Mouse (Mus musculus): ENCODE data around the gene Myo16.

Myo16 gene

DNA sequence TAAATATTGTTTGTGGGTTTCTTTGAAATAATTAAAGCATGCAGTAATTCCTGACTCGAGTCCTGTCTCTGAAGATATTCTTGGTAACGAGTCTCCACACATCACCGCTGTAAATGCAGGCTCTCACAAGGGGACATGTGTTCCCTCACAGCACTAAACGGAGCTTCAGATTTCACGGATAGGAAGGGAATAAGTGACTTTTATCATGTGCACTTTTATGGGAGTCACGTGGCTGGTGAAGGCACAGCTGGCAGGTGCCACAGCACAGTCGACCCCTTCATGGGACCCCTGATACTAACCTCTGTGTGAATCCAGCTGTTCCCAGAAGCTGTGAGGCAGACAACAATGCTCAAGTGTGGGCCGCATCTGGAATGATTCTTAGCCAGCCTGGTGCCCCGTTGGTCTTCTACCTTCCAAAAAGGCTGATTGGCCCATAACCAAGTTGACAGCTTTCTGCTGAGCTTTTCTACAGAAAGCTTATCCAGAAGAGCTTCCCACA is 304.5 kb downstream of the Myo16 start:
- in situ Hi-C loops (cut with MboI; ENCODE audit: low sequenced_read_pairs): no loop called here

GRCm38 (mm10) chr8:10462271-10462670 is 308.6 kb downstream of the Myo16 start:
- in situ Hi-C loops (cut with MboI; ENCODE audit: low sequenced_read_pairs): no loop called here

DNA sequence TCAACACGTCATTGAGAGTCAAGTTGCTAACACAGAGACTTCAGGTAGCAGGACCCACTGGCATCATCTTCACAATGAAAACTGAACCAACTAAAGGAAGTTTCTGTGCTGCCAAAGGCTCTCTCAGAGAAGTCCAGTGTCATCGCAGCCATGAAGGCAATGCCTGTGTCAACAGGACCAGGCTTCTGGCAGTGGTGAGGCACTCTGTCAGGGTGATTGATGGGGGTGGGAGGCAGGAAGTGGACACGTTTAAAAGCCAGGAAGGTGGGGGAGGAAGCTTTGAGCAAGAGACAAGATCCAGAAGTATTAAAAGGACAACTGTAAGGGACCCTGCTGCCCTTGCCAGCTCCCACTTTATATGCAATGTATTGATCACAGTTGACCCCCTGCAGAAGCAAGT is 314.8 kb downstream of the Myo16 start:
- in situ Hi-C loops (cut with MboI; ENCODE audit: low sequenced_read_pairs): no loop called here

GRCm38 (mm10) chr8:10469658-10470057 is 315.9 kb downstream of the Myo16 start:
- in situ Hi-C loops (cut with MboI; ENCODE audit: low sequenced_read_pairs): no loop called here

GRCm38 (mm10) chr8:10470280-10470679 is 316.6 kb downstream of the Myo16 start:
- in situ Hi-C loops (cut with MboI; ENCODE audit: low sequenced_read_pairs): no loop called here

DNA sequence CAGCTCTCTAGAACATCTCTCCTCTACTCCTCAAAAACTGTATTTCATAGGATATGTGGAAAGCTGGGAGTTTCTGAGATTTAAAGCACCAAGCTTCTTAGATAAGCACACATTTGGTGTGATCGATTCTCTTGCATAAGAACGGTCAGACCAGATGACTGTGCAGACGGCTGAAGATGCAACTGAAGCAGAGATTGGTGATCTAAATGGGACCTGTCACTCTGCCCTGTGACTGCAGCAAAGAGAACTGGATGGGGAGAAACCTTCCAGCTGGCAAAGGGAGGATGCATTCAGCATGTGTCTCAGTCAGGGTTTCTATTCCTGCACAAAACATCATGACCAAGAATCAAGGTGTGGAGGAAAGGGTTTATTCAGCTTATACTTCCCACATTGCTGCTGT is 318.7 kb downstream of the Myo16 start:
- in situ Hi-C loops (cut with MboI; ENCODE audit: low sequenced_read_pairs): no loop called here

GRCm38 (mm10) chr8:10474446-10474845 is 320.7 kb downstream of the Myo16 start:
- in situ Hi-C loops (cut with MboI; ENCODE audit: low sequenced_read_pairs): no loop called here

GRCm38 (mm10) chr8:10479059-10479458 is 325.3 kb downstream of the Myo16 start:
- in situ Hi-C loops (cut with MboI; ENCODE audit: low sequenced_read_pairs): no loop called here

DNA sequence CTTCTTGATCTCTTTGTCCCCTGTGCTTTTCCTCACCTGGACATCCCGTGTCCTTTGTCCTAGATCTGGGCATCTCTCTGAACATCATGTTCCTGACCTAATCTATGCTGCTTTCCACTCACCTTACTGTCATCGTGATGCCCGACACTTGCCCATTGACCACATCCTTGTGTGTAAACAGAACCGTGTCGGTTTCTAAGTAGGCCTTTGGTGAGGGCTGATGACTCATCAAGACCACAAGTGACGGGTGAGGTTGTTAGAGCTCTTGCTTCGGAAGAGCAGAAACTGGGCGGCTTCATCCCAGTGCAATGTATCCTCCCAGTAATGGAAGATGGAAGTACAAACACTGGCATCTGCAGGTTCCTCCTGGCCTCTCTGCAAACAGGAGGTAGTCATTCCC is 327.1 kb downstream of the Myo16 start:
- in situ Hi-C loops (cut with MboI; ENCODE audit: low sequenced_read_pairs): no loop called here

GRCm38 (mm10) chr8:10482064-10482463 is 328.4 kb downstream of the Myo16 start:
- in situ Hi-C loops (cut with MboI; ENCODE audit: low sequenced_read_pairs): no loop called here

DNA sequence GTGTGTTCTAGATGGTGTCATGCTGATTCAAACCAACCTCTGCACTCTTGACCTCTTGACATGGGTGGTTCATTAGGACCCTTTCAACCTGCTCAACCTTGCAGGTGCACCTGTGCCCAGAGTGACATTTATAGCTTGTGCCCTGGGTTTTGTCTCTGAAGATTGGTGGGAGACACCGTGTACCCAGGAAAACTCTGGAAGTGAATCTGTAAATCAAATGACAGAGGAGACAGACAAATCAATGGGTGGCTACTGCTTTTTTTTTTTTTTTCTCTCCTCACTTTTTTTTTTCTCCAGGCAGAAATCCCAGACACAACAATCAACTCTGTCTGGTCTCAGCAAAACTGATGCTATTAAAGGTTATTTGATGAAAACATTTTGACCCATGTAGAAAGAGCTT is 329.2 kb downstream of the Myo16 start:
- in situ Hi-C loops (cut with MboI; ENCODE audit: low sequenced_read_pairs): no loop called here

- in situ Hi-C loops (cut with MboI; ENCODE audit: low sequenced_read_pairs): no loop called here
Measured at GRCm38 (mm10) chr8:10483841-10484240, 330.1 kb downstream of the Myo16 start.

DNA sequence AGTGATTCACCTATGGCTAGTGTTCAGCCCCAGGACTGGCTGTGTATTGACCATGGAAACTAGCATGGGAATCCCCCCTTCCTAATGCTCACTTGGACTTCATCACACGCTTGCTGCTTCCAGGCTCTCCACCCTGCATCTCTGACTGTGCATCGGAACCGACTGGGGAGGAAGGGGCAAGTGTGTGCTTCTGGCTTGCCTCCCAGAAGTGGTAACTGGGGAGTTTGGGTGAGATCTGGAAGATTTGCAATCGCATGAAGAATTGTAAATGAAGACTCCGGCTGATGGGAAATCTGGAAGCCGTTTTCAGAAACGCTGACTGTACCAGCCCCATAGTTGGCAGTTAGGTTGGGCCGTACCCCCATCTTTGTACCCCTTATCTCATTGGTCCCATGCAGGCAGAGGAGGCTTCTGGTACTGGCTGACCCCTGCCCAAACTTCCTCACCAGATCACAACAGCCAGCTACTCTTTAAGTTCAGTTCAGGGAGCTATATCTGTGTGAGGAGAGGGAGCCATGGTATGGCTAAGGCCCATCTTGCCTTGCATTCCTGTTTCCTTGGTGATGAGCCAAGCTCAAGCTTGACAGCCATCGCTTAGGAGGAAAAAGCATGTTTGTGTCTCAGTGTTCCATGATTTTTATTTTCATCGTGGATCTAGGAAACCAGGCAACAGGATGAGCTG is 336.2 kb downstream of the Myo16 start:
- in situ Hi-C loops (cut with MboI; ENCODE audit: low sequenced_read_pairs): no loop called here

GRCm38 (mm10) chr8:10490420-10490784 is 336.7 kb downstream of the Myo16 start:
- in situ Hi-C loops (cut with MboI; ENCODE audit: low sequenced_read_pairs): no loop called here

DNA sequence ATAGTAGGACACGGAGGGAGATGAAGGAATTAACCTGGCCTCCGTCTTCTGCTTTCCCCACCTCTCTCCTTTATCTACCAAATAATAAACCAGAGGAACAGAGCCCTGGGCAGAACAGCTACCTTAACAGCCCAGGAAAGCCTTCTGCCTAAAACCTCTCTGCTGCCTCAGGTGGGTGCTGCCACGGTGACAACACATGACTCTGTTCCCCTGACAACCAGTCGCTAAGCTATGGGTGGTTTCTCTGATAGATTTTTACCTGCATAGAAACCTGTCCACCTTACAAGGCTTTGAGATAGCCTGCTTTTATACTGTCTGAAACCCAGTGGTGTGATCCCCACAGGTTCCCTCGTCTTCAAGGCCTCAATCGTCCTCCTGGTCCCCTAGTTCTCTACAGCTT is 337.2 kb downstream of the Myo16 start:
- in situ Hi-C loops (cut with MboI; ENCODE audit: low sequenced_read_pairs): no loop called here

- in situ Hi-C loops (cut with MboI; ENCODE audit: low sequenced_read_pairs): no loop called here
Measured at GRCm38 (mm10) chr8:10499846-10500245, 346.1 kb downstream of the Myo16 start.

- in situ Hi-C loops (cut with MboI; ENCODE audit: low sequenced_read_pairs): no loop called here
Measured at GRCm38 (mm10) chr8:10500465-10500864, 346.8 kb downstream of the Myo16 start.

DNA sequence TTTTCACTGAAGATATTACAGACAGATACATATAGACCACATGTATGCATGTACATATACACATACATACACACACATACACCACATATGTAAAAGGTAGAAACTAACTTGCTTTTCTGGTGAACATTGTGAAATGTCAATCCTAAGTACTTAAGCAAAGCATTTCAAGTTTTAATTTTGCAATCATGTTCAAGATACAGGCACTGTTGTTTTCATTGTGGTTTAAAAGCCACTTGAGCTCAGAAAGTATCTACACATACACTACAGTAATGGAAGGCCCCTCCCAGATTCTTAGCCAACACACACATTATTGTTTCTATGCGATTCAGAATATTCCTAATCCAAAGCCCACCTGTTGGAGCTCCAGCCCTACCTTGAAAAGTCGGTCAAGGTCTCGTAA is 348.0 kb downstream of the Myo16 start:
- in situ Hi-C loops (cut with MboI; ENCODE audit: low sequenced_read_pairs): no loop called here

DNA sequence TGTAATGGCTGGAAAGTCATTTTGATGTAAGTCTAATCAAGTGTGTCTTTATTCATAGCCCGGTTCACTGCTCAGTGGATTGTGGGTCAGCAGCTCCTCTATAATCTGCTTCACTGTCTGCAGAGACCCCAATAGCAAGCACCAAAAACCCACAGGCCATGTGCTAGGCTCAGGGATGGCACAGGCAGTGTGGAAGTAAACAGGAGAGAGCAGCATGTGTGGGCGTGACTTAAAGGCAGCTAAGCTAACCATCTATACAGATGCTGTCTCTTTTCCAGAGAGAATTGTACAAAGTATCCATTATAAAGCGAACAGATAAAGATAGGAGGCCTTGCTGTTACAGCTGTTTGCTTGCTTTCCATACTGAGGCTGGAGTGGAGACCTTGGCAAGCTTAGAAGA is 358.4 kb downstream of the Myo16 start:
- in situ Hi-C loops (cut with MboI; ENCODE audit: low sequenced_read_pairs): no loop called here

- in situ Hi-C loops (cut with MboI; ENCODE audit: low sequenced_read_pairs): no loop called here
Measured at GRCm38 (mm10) chr8:10517381-10517780, 363.7 kb downstream of the Myo16 start.

DNA sequence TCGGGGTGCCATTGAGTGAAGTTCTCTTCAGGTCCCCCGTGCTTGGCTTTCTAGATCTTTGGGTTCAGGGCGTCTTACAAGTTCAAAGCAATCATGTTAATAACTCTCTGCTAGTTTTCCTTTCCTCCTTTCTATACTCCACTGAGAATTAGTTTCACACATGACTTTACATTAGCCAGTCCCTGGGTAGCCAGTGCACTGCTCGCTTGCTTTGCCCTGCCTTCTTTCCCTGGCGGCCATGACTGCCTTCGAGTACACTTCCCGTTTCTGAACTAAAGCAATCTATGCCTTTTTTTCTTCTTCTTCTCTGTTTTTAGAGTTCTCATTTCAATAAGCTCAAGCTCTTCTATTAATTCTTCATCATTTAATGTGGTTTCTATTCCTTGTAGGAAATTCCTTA is 365.6 kb downstream of the Myo16 start:
- in situ Hi-C loops (cut with MboI; ENCODE audit: low sequenced_read_pairs): no loop called here

- in situ Hi-C loops (cut with MboI; ENCODE audit: low sequenced_read_pairs): no loop called here
Measured at GRCm38 (mm10) chr8:10521463-10521862, 367.8 kb downstream of the Myo16 start.

DNA sequence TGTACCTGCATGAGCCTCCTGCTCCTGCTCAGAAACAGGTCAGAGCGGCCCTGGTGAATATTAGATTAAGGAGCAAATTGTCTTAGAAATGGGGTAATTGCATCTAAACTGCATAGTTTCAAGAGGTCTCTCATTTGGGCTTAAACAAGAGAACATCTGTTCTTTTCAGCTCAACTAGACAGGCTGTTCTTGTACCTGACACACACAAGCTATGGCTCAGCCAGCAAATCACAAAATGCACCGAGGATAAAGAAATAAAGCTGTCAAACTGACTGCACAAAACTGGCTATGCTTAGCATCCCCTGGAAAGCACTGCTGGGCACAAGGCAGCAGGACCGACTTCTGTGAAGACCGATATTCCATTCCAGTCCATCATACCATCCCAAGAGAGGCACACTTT is 372.0 kb downstream of the Myo16 start:
- in situ Hi-C loops (cut with MboI; ENCODE audit: low sequenced_read_pairs): no loop called here
